Mouse (Mus musculus) bone marrow, adult 2 months (tissue): ENCODE measurements around the gene Naa16. TPM values are rescaled to one million over a fixed set of nuclear protein-coding genes. Genes with fewer than 3 reads are reported as not detected.

ENCODE experiments used
- H3K27ac ChIP-seq: fragments of 200-500 bp; 2 replicates; pipeline ENCODE4 v1.5.1; 2012; ENCODE audit warnings: low read depth, mild to moderate bottlenecking, control low read depth, inconsistent platforms, low read length; ENCODE audit not compliant: control insufficient read depth, poor library complexity, insufficient read depth
- H3K4me1 ChIP-seq: fragments of 200-500 bp; 2 replicates; pipeline ENCODE4 v1.6.1; 2011; ENCODE audit warnings: low read length; ENCODE audit not compliant: control insufficient read depth, insufficient read depth
- H3K4me3 ChIP-seq: fragments of 200-500 bp; replicated peaks from 2 replicates; pipeline ENCODE3; 2011; ENCODE audit warnings: mild to moderate bottlenecking, low read depth, low read length, control low read depth; ENCODE audit not compliant: control insufficient read depth
- CTCF ChIP-seq: fragments of 200-500 bp; IDR thresholded peaks from 2 replicates; pipeline ENCODE4 v1.5.1; 2011; ENCODE audit warnings: low read length, control low read depth; ENCODE audit not compliant: control insufficient read depth, insufficient read depth
- POLR2A ChIP-seq: fragments of 200-500 bp; IDR thresholded peaks from 2 replicates; pipeline ENCODE4 v1.6.1; 2011; ENCODE audit warnings: low read depth, mild to moderate bottlenecking, control low read depth, low read length, borderline replicate concordance; ENCODE audit not compliant: control insufficient read depth
- WGBS: fragments of 180-500 bp; shearing (Covaris S2); methylation state at CpG from one replicate; pipeline ENCODE4 v1.1.7; 2018; 5-methylcytosine and 5-hydroxymethylcytosine counted together
- polyA plus RNA-seq: library from polyadenylated mRNA; stranded (reverse); fragments of >200 nt; gene quantifications from 2 replicates; pipeline ENCODE4 v1.2.4, GENCODE M21; 2011; ENCODE audit warnings: low replicate concordance; ENCODE audit not compliant: missing spikeins, insufficient read depth, insufficient read length

Gene Naa16
- polyA plus RNA-seq, 1 experiment, result 18.1 TPM

GRCm38 (mm10) chr14:79280456-79280855 is 110.1 kb downstream of the Naa16 start:
- Histone ChIP-seq H3K4me3 (no peak overlapping the region), H3K4me1 (peaks cover 2% of the 10 kb centered on the region; the same call in 1 of the 2 replicates), H3K27ac (no peak overlapping the region)
- WGBS, result 72% methylated on average over 9 of the region's 9 CpGs
- TF ChIP-seq CTCF (no peak), POLR2A (no peak)

GRCm38 (mm10) chr14:79279494-79279893 is 111.1 kb downstream of the Naa16 start:
- Histone ChIP-seq H3K4me3 (no peak overlapping the region), H3K27ac (no peak overlapping the region), H3K4me1 (peaks cover 2% of the 10 kb centered on the region; the same call in 1 of the 2 replicates)
- 90% methylated on average over 1 of the region's 1 CpGs for WGBS
- no peak for TF ChIP-seq POLR2A
- TF ChIP-seq CTCF, result no peak

- TF ChIP-seq CTCF (no peak), POLR2A (no peak)
- H3K27ac ChIP-seq, result no peak overlapping the region
- peaks cover 2% of the 10 kb centered on the region; the same call in 1 of the 2 replicates for H3K4me1 ChIP-seq
- 66% methylated on average over 4 of the region's 4 CpGs for WGBS
- no peak overlapping the region for H3K4me3 ChIP-seq
These were observed 111.7 kb downstream of the Naa16 start for GRCm38 (mm10) chr14:79278927-79279326.

DNA sequence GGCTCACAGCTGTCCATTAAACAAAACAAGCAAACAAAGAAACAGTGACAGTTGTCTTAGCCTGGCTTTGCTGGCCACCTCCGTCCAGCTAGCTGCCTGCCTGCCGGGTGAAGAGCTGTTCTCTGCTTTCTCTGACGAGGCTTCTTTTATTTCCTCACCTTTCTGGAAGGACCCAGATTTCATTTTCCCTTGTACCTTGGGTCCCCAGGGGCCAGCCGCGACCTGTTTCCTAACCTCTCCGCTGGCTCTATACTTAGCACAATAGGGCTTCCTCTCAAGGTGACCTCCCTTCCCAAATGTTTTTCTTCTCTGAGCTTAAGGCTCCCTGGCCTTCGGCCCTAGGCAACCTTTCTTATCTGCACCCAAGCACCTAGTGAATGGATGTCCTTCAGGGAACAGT is 112.7 kb downstream of the Naa16 start:
- TF ChIP-seq CTCF (no peak), POLR2A (no peak)
- Histone ChIP-seq H3K4me1 (peaks cover 2% of the 10 kb centered on the region; the same call in 1 of the 2 replicates), H3K27ac (no peak overlapping the region)

DNA sequence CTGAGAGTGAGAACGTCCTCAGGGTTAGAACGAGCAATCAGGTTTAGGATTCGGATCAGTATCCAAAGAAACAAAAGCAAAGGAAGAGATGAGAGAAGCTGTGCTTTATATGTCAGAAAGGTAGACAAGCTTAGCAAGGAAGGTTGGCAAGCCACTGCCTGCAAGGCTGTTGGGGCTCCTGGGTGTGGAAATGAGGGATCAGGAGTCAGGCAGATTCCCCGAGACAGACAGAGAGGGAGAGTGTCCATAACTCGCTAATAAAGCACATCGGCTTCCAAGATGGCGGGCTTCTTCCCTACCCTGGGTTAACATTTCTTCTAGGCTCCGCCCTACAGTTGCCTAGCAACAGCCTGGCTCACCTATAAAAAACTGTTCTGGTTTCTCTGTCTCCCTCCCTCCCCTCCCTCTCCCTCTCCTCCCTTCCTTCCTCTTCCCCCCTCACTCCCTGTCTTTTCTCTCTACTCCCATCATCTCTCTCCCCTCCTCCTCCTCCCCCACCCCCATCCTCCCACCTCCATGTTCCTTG is 114.6 kb downstream of the Naa16 start:
- TF ChIP-seq POLR2A (no peak), CTCF (no peak)
- WGBS, result 83% methylated on average over 8 of the region's 8 CpGs
- no peak overlapping the region for H3K4me3 ChIP-seq
- no peak overlapping the region for H3K27ac ChIP-seq
- H3K4me1 ChIP-seq, result peaks cover under 1% of the 10 kb centered on the region; the same call in 1 of the 2 replicates

More for the DNA sequence above, 112.7 kb downstream of the Naa16 start:
- no peak overlapping the region for H3K4me3 ChIP-seq
- 50% methylated on average over 7 of the region's 7 CpGs for WGBS

- H3K4me3 ChIP-seq, result no peak overlapping the region
- H3K27ac ChIP-seq, result no peak overlapping the region
- no peaks in the 10 kb centered on the region; the same call in 1 of the 2 replicates for H3K4me1 ChIP-seq
- TF ChIP-seq CTCF (no peak), POLR2A (no peak)
- 51% methylated on average over 3 of the region's 3 CpGs for WGBS
These were observed 115.1 kb downstream of the Naa16 start for GRCm38 (mm10) chr14:79275441-79275840.

Other genes with a start within 250 kb of the Naa16 start
- gene Zfp957, start 143.4 kb downstream of the Naa16 start, polyA plus RNA-seq, result not detected in 2 replicates
- 53.6 and 73.5 TPM in 2 replicates for gene Rgcc, start 89.1 kb downstream of the Naa16 start, polyA plus RNA-seq
- 3.4 and 5.6 TPM in 2 replicates for gene Mtrf1, start 7.0 kb upstream of the Naa16 start, polyA plus RNA-seq
- 3.1 and 4.0 TPM in 2 replicates for gene Kbtbd7, start 35.7 kb upstream of the Naa16 start, polyA plus RNA-seq
- gene Kbtbd6, start 61.1 kb upstream of the Naa16 start, polyA plus RNA-seq, result 3.2 and 5.3 TPM in 2 replicates
- gene Elf1, start 90.4 kb upstream of the Naa16 start, polyA plus RNA-seq, result 20.1 and 22.6 TPM in 2 replicates
- gene Wbp4, start 90.7 kb upstream of the Naa16 start, polyA plus RNA-seq, result 22.6 and 24.5 TPM in 2 replicates
- gene Sugt1, start 196.9 kb upstream of the Naa16 start, polyA plus RNA-seq, result 45.5 and 149 TPM in 2 replicates